Mouse (Mus musculus): ENCODE results near the gene Gm17387. TPM values are rescaled to one million over a fixed set of nuclear protein-coding genes. Genes with fewer than 3 reads are reported as not detected.
A peak's percentile ranks its signal among the peaks of the same experiment; 100 is the strongest.

The Gm17387 gene
- polyA plus RNA-seq (2015; fragmentation: Nextera tagmentation; extraction: Ambion mirVana), result not detected in 2 replicates

- no peak within 1 kb of the TSS for H3K4me3 ChIP-seq
- H3K36me3 ChIP-seq, result no peaks in the 10 kb centered on the region
- no peaks in the 10 kb centered on the region for H3K9me3 ChIP-seq (replicated peaks)
- no peak within 1 kb of the TSS for H3K4me2 ChIP-seq
- WGBS, result 90% methylated on average over 2 of the region's 2 CpGs
- H3K27ac ChIP-seq, result no peak within 1 kb of the TSS
- H3K9ac ChIP-seq, result no peak within 1 kb of the TSS
- no peak for ATAC-seq (replicated peaks; ENCODE audit: insufficient number of reproducible peaks, insufficient read depth, low FRiP score, low read depth)
- H3K4me1 ChIP-seq (replicated peaks), result no peaks in the 10 kb centered on the region
- H3K27me3 ChIP-seq, result no peaks in the 10 kb centered on the region
These were observed at the start of gene Gm17387 for GRCm38 (mm10) chr7:141028831-141029230. Gene Gm17387, plus strand, starts transcription at chr7:141029131.

GRCm38 (mm10) chr7:140981704-140982103 is 47.2 kb upstream of the Gm17387 start:
- Histone ChIP-seq H3K36me3 (no peaks in the 10 kb centered on the region), H3K27ac (no peak overlapping the region), H3K4me3 (no peak overlapping the region), H3K4me1 (replicated peaks) (no peaks in the 10 kb centered on the region), H3K9ac (no peak overlapping the region), H3K9me3 (replicated peaks) (no peaks in the 10 kb centered on the region), H3K27me3 (no peaks in the 10 kb centered on the region; the same call in 1 of the 2 replicates), H3K4me2 (no peak overlapping the region)
- WGBS, result 82% methylated on average over 8 of the region's 8 CpGs
- no peak for ATAC-seq (replicated peaks; ENCODE audit: insufficient number of reproducible peaks, insufficient read depth, low FRiP score, low read depth)

- ATAC-seq (replicated peaks; ENCODE audit: insufficient number of reproducible peaks, insufficient read depth, low FRiP score, low read depth), result no peak
- 59% methylated on average over 7 of the region's 7 CpGs for WGBS
- H3K4me1 ChIP-seq (replicated peaks), result no peaks in the 10 kb centered on the region
- H3K9me3 ChIP-seq (replicated peaks), result no peaks in the 10 kb centered on the region
- H3K27ac ChIP-seq, result no peak overlapping the region
- H3K9ac ChIP-seq, result no peak overlapping the region
- no peaks in the 10 kb centered on the region for H3K36me3 ChIP-seq
- H3K4me3 ChIP-seq, result no peak overlapping the region
- no peaks in the 10 kb centered on the region; the same call in 1 of the 2 replicates for H3K27me3 ChIP-seq
- no peak overlapping the region for H3K4me2 ChIP-seq
These were observed 46.0 kb upstream of the Gm17387 start for GRCm38 (mm10) chr7:140982971-140983370.

GRCm38 (mm10) chr7:140987182-140988138 is 41.5 kb upstream of the Gm17387 start:
- ATAC-seq (replicated peaks; ENCODE audit: insufficient number of reproducible peaks, insufficient read depth, low FRiP score, low read depth), result no peak
- Histone ChIP-seq H3K9me3 (replicated peaks) (no peaks in the 10 kb centered on the region), H3K36me3 (no peaks in the 10 kb centered on the region), H3K27me3 (no peaks in the 10 kb centered on the region; the same call in 1 of the 2 replicates), H3K4me1 (replicated peaks) (no peaks in the 10 kb centered on the region), H3K4me3 (no peak overlapping the region), H3K27ac (no peak overlapping the region), H3K4me2 (no peak overlapping the region), H3K9ac (no peak overlapping the region)
- 71% methylated on average over 17 of the region's 17 CpGs for WGBS

GRCm38 (mm10) chr7:140989022-140989421 is 39.9 kb upstream of the Gm17387 start:
- ATAC-seq (replicated peaks; ENCODE audit: insufficient number of reproducible peaks, insufficient read depth, low FRiP score, low read depth), result no peak
- Histone ChIP-seq H3K4me1 (replicated peaks) (no peaks in the 10 kb centered on the region), H3K36me3 (no peaks in the 10 kb centered on the region), H3K9ac (no peak overlapping the region), H3K27me3 (no peaks in the 10 kb centered on the region), H3K4me3 (no peak overlapping the region), H3K4me2 (no peak overlapping the region), H3K9me3 (replicated peaks) (no peaks in the 10 kb centered on the region), H3K27ac (no peak overlapping the region)
- WGBS, result 63% methylated on average over 4 of the region's 4 CpGs

GRCm38 (mm10) chr7:140990185-140990584 is 38.7 kb upstream of the Gm17387 start:
- no peaks in the 10 kb centered on the region for H3K9me3 ChIP-seq (replicated peaks)
- H3K4me2 ChIP-seq, result no peak overlapping the region; the same call in 1 of the 2 replicates
- H3K9ac ChIP-seq, result no peak overlapping the region
- no peak overlapping the region for H3K4me3 ChIP-seq
- no peaks in the 10 kb centered on the region for H3K27me3 ChIP-seq
- no peak overlapping the region for H3K27ac ChIP-seq
- WGBS, result 51% methylated on average over 6 of the region's 6 CpGs
- no peak for ATAC-seq (replicated peaks; ENCODE audit: insufficient number of reproducible peaks, insufficient read depth, low FRiP score, low read depth)
- no peaks in the 10 kb centered on the region for H3K36me3 ChIP-seq
- H3K4me1 ChIP-seq (replicated peaks), result no peaks in the 10 kb centered on the region

GRCm38 (mm10) chr7:140990622-140991021 is 38.3 kb upstream of the Gm17387 start:
- H3K9me3 ChIP-seq (replicated peaks), result no peaks in the 10 kb centered on the region
- H3K27me3 ChIP-seq, result no peaks in the 10 kb centered on the region
- H3K36me3 ChIP-seq, result no peaks in the 10 kb centered on the region
- WGBS, result 59% methylated on average over 5 of the region's 5 CpGs
- no peak for ATAC-seq (replicated peaks; ENCODE audit: insufficient number of reproducible peaks, insufficient read depth, low FRiP score, low read depth)
- no peak overlapping the region for H3K27ac ChIP-seq
- no peak overlapping the region for H3K4me3 ChIP-seq
- no peak overlapping the region for H3K4me2 ChIP-seq
- H3K4me1 ChIP-seq (replicated peaks), result no peaks in the 10 kb centered on the region
- H3K9ac ChIP-seq, result no peak overlapping the region

- 68% methylated on average over 14 of the region's 14 CpGs for WGBS
- H3K27ac ChIP-seq, result no peak overlapping the region
- no peak overlapping the region for H3K9ac ChIP-seq
- H3K9me3 ChIP-seq (replicated peaks), result no peaks in the 10 kb centered on the region
- H3K4me1 ChIP-seq (replicated peaks), result no peaks in the 10 kb centered on the region
- no peak for ATAC-seq (replicated peaks; ENCODE audit: insufficient number of reproducible peaks, insufficient read depth, low FRiP score, low read depth)
- H3K27me3 ChIP-seq, result no peaks in the 10 kb centered on the region
- H3K4me3 ChIP-seq, result no peak overlapping the region
- H3K4me2 ChIP-seq, result no peak overlapping the region
- H3K36me3 ChIP-seq, result no peaks in the 10 kb centered on the region
These were observed 37.7 kb upstream of the Gm17387 start for GRCm38 (mm10) chr7:140991117-140991689.

- Histone ChIP-seq H3K36me3 (no peaks in the 10 kb centered on the region), H3K4me1 (replicated peaks) (no peaks in the 10 kb centered on the region), H3K9ac (no peak overlapping the region), H3K27me3 (no peaks in the 10 kb centered on the region), H3K4me2 (no peak overlapping the region), H3K9me3 (replicated peaks) (no peaks in the 10 kb centered on the region), H3K27ac (no peak overlapping the region), H3K4me3 (no peak overlapping the region)
- 47% methylated on average over 1 of the region's 1 CpGs for WGBS
- no peak for ATAC-seq (replicated peaks; ENCODE audit: insufficient number of reproducible peaks, insufficient read depth, low FRiP score, low read depth)
These were observed 31.1 kb upstream of the Gm17387 start for GRCm38 (mm10) chr7:140997817-140998216.

- Histone ChIP-seq H3K36me3 (no peaks in the 10 kb centered on the region), H3K9ac (no peak overlapping the region), H3K27ac (no peak overlapping the region), H3K4me2 (0 out of 2 replicates have a peak overlapping the region, but pooled peaks have one; percentile 7), H3K4me1 (replicated peaks) (no peaks in the 10 kb centered on the region), H3K4me3 (no peak overlapping the region), H3K9me3 (replicated peaks) (no peaks in the 10 kb centered on the region), H3K27me3 (no peaks in the 10 kb centered on the region)
- ATAC-seq (replicated peaks; ENCODE audit: insufficient number of reproducible peaks, insufficient read depth, low FRiP score, low read depth), result no peak
- 71% methylated on average over 11 of the region's 11 CpGs for WGBS
These were observed 29.9 kb upstream of the Gm17387 start for GRCm38 (mm10) chr7:140998853-140999700.
